Mouse (Mus musculus) kidney, postnatal 0 days (tissue): Measurements from ENCODE around the gene Npas3. TPM values are rescaled to one million over a fixed set of nuclear protein-coding genes. Genes with fewer than 3 reads are reported as not detected.

ENCODE experiments used
- ATAC-seq: fragments of 200-750 bp; cut with Nextera tagmentation; replicated peaks from 2 replicates; pipeline ENCODE4 v1.8.0; 2017; ENCODE audit warnings: low read depth, moderate number of reproducible peaks, moderate TSS enrichment, moderate library complexity; ENCODE audit not compliant: low FRiP score
- DNase-seq: peaks from one replicate; pipeline ENCODE4 v3.0.0-alpha.2; 2016; ENCODE audit warnings: low spot score
- H3K27ac ChIP-seq: fragments of 300-500 bp; sonication (generic); 2 replicates; pipeline ENCODE4 v1.5.1; 2014; ENCODE audit warnings: mild to moderate bottlenecking
- H3K27me3 ChIP-seq: fragments of 300-500 bp; sonication (generic); 2 replicates; pipeline ENCODE4 v1.6.1; 2014; ENCODE audit warnings: low read length, mixed read lengths; ENCODE audit not compliant: insufficient read depth
- H3K36me3 ChIP-seq: fragments of 300-500 bp; sonication (generic); 2 replicates; pipeline ENCODE4 v1.6.1; 2014; ENCODE audit warnings: low read length, mixed read lengths; ENCODE audit not compliant: insufficient read depth
- H3K4me1 ChIP-seq: fragments of 300-500 bp; sonication (generic); replicated peaks from 2 replicates; pipeline ENCODE4 v1.6.1; 2014; ENCODE audit warnings: antibody characterized with exemption, low read length, mixed read lengths; ENCODE audit not compliant: insufficient read depth
- H3K4me2 ChIP-seq: fragments of 300-500 bp; sonication (generic); 2 replicates; pipeline ENCODE4 v1.6.1; 2014; ENCODE audit warnings: mild to moderate bottlenecking, low read length, moderate library complexity, mixed read lengths
- H3K4me3 ChIP-seq: fragments of 300-500 bp; sonication (generic); replicated peaks from 2 replicates; pipeline ENCODE4 v1.5.1; 2014; ENCODE audit warnings: low read depth, low read length
- H3K9ac ChIP-seq: fragments of 300-500 bp; sonication (generic); 2 replicates; pipeline ENCODE4 v1.6.1; 2014; ENCODE audit warnings: low read depth, low read length
- H3K9me3 ChIP-seq: fragments of 300-500 bp; sonication (generic); replicated peaks from 2 replicates; pipeline ENCODE4 v1.6.1; 2016; ENCODE audit warnings: low read length, inconsistent platforms, mixed read lengths
- CTCF ChIP-seq: IDR thresholded peaks from 2 replicates; pipeline ENCODE4 v1.5.1; 2016; ENCODE audit warnings: antibody characterized with exemption, low read depth, mild to moderate bottlenecking, moderate library complexity
- WGBS: fragments of 180-500 bp; shearing (Covaris S2); extraction: QIAGEN DNeasy Blood & Tissue Kit; methylation state at CpG from one replicate; pipeline ENCODE4 v1.1.7; 2014; 5-methylcytosine and 5-hydroxymethylcytosine counted together
- polyA plus RNA-seq: library from polyadenylated mRNA; unstranded; fragments of >200 nt; fragmentation: Nextera tagmentation; extraction: Ambion mirVana; gene quantifications from 2 replicates; pipeline ENCODE4 v1.2.1, GENCODE M21; 2015

The Npas3 gene
- polyA plus RNA-seq, 1 experiment from 2014 or later: 1.2 TPM

GRCm38 (mm10) chr12:53677091-53677630 is 428.7 kb downstream of the Npas3 start:
- H3K9me3 ChIP-seq: no peaks in the 10 kb centered on the region
- no peak overlapping the region for H3K9ac ChIP-seq
- H3K27me3 ChIP-seq: no peaks in the 10 kb centered on the region
- H3K4me1 ChIP-seq: no peaks in the 10 kb centered on the region
- no peak overlapping the region for H3K4me2 ChIP-seq
- no peaks in the 10 kb centered on the region for H3K36me3 ChIP-seq
- H3K27ac ChIP-seq: no peak overlapping the region
- WGBS: 58% methylated on average over 3 of the region's 3 CpGs
- ATAC-seq: no peak
- DNase-seq: peak; percentile 5
- no peak overlapping the region for H3K4me3 ChIP-seq
- no peak for TF ChIP-seq CTCF

DNA sequence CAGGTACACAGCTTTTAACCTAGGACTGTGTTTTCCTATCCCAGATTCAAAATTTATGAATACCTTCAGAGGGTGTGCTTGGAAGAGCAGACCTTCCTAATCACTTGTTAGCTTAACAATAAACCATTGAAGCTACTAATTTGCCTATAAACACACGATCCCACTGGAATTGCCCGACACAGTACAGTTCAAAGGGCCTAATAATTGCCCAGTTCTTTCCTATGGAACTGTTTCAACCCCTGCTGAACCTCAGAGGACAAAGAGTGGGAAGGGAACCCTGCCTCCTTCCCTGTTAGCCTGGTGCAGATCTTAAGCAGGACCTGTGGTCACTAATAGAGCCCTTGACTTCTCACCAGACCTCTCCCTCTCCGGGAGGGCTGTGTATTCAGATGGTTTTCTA is 429.7 kb downstream of the Npas3 start:
- H3K27me3 ChIP-seq: no peaks in the 10 kb centered on the region
- H3K4me1 ChIP-seq: no peaks in the 10 kb centered on the region
- DNase-seq (no peak), ATAC-seq (no peak)
- no peak for TF ChIP-seq CTCF
- 34% methylated on average over 3 of the region's 3 CpGs for WGBS
- no peak overlapping the region for H3K4me2 ChIP-seq
- H3K9ac ChIP-seq: no peak overlapping the region
- H3K27ac ChIP-seq: no peak overlapping the region
- H3K9me3 ChIP-seq: no peaks in the 10 kb centered on the region
- H3K36me3 ChIP-seq: no peaks in the 10 kb centered on the region
- no peak overlapping the region for H3K4me3 ChIP-seq

DNA sequence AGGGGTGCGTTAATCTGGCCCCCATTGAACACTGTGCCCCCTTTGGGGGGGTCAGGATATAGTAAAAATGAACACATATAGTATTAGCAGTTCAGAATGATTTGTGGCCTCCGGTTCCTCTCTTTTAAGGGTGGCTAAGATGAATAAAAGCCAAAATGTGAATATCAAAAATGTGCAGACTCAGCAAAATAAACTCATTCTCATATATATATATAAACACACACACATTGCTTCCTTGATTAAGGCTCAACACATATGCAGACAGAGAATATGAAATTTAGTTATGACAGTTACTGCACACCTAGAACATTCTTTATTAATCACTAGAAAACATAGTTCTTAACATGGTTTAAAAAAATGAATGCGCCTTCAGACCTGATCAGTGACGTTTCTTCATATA is 430.7 kb downstream of the Npas3 start:
- Histone ChIP-seq H3K4me3 (no peak overlapping the region), H3K4me2 (no peak overlapping the region), H3K9ac (no peak overlapping the region), H3K9me3 (no peaks in the 10 kb centered on the region), H3K4me1 (no peaks in the 10 kb centered on the region), H3K36me3 (no peaks in the 10 kb centered on the region), H3K27ac (no peak overlapping the region), H3K27me3 (no peaks in the 10 kb centered on the region)
- no peak for TF ChIP-seq CTCF
- DNase-seq (no peak), ATAC-seq (no peak)
- 92% methylated on average over 4 of the region's 4 CpGs for WGBS

GRCm38 (mm10) chr12:53680501-53680900 is 432.0 kb downstream of the Npas3 start:
- WGBS: 73% methylated on average over 3 of the region's 3 CpGs
- Histone ChIP-seq H3K27ac (no peak overlapping the region), H3K9me3 (no peaks in the 10 kb centered on the region), H3K27me3 (no peaks in the 10 kb centered on the region), H3K9ac (no peak overlapping the region), H3K4me3 (no peak overlapping the region), H3K4me1 (no peaks in the 10 kb centered on the region), H3K36me3 (no peaks in the 10 kb centered on the region), H3K4me2 (no peak overlapping the region)
- DNase-seq: no peak
- no peak for ATAC-seq
- TF ChIP-seq CTCF: no peak

- Histone ChIP-seq H3K4me2 (no peak overlapping the region), H3K4me1 (no peaks in the 10 kb centered on the region), H3K27ac (no peak overlapping the region), H3K4me3 (no peak overlapping the region), H3K36me3 (no peaks in the 10 kb centered on the region), H3K9ac (no peak overlapping the region), H3K27me3 (no peaks in the 10 kb centered on the region), H3K9me3 (no peaks in the 10 kb centered on the region)
- TF ChIP-seq CTCF: peak; percentile 49
- peak; percentile 17 for DNase-seq
- no peak for ATAC-seq
- WGBS: 52% methylated on average over 3 of the region's 3 CpGs
Observed at GRCm38 (mm10) chr12:53682036-53682435, 433.6 kb downstream of the Npas3 start.

DNA sequence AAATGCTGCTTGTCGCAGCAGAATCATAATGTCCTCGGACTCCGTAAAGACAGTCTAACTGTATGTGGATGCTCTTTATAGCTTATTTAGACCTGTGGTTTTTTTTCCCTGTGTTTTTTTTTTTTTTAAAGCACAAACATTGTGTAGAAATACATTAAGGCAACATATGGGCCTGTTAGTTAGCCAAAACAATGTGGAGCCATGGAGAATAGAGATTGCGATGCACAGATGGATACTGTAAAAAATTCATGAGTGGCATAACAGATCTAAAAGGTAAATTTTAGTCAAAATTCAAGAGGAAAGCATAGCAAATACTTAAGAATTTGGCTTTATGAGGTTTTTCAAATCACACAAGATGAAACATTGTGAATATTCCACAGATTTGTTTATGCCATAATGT is 444.0 kb downstream of the Npas3 start:
- ATAC-seq: no peak
- no peaks in the 10 kb centered on the region for H3K9me3 ChIP-seq
- no peaks in the 10 kb centered on the region for H3K27me3 ChIP-seq
- no peak for TF ChIP-seq CTCF
- DNase-seq: no peak
- H3K9ac ChIP-seq: no peak overlapping the region
- no peak overlapping the region for H3K27ac ChIP-seq
- H3K36me3 ChIP-seq: no peaks in the 10 kb centered on the region
- no peak overlapping the region for H3K4me3 ChIP-seq
- no peaks in the 10 kb centered on the region for H3K4me1 ChIP-seq
- H3K4me2 ChIP-seq: no peak overlapping the region
- 93% methylated on average over 4 of the region's 4 CpGs for WGBS

- Histone ChIP-seq H3K4me2 (no peak overlapping the region), H3K27ac (no peak overlapping the region), H3K9ac (no peak overlapping the region), H3K4me1 (no peaks in the 10 kb centered on the region), H3K36me3 (no peaks in the 10 kb centered on the region), H3K9me3 (no peaks in the 10 kb centered on the region), H3K4me3 (no peak overlapping the region), H3K27me3 (no peaks in the 10 kb centered on the region)
- 85% methylated on average over 4 of the region's 4 CpGs for WGBS
- ATAC-seq: no peak
- TF ChIP-seq CTCF: no peak
- no peak for DNase-seq
Observed at GRCm38 (mm10) chr12:53694346-53694745, 445.9 kb downstream of the Npas3 start.
